Mouse (Mus musculus) kidney, postnatal 0 days (tissue): Measurements from ENCODE around the gene Mrps9. TPM values are rescaled to one million over a fixed set of nuclear protein-coding genes. Genes with fewer than 3 reads are reported as not detected.
A peak's percentile ranks its signal among the peaks of the same experiment; 100 is the strongest.

Experiments
- ATAC-seq: fragments of 200-750 bp; cut with Nextera tagmentation; replicated peaks from 2 replicates; pipeline ENCODE4 v1.8.0; 2017; ENCODE audit warnings: low read depth, moderate number of reproducible peaks, moderate TSS enrichment, moderate library complexity; ENCODE audit not compliant: low FRiP score
- DNase-seq: peaks from one replicate; pipeline ENCODE4 v3.0.0-alpha.2; 2016; ENCODE audit warnings: low spot score
- H3K27ac ChIP-seq: fragments of 300-500 bp; sonication (generic); 2 replicates; pipeline ENCODE4 v1.5.1; 2014; ENCODE audit warnings: mild to moderate bottlenecking
- H3K27me3 ChIP-seq: fragments of 300-500 bp; sonication (generic); 2 replicates; pipeline ENCODE4 v1.6.1; 2014; ENCODE audit warnings: low read length, mixed read lengths; ENCODE audit not compliant: insufficient read depth
- H3K36me3 ChIP-seq: fragments of 300-500 bp; sonication (generic); 2 replicates; pipeline ENCODE4 v1.6.1; 2014; ENCODE audit warnings: low read length, mixed read lengths; ENCODE audit not compliant: insufficient read depth
- H3K4me1 ChIP-seq: fragments of 300-500 bp; sonication (generic); replicated peaks from 2 replicates; pipeline ENCODE4 v1.6.1; 2014; ENCODE audit warnings: antibody characterized with exemption, low read length, mixed read lengths; ENCODE audit not compliant: insufficient read depth
- H3K4me2 ChIP-seq: fragments of 300-500 bp; sonication (generic); 2 replicates; pipeline ENCODE4 v1.6.1; 2014; ENCODE audit warnings: mild to moderate bottlenecking, low read length, moderate library complexity, mixed read lengths
- H3K4me3 ChIP-seq: fragments of 300-500 bp; sonication (generic); replicated peaks from 2 replicates; pipeline ENCODE4 v1.5.1; 2014; ENCODE audit warnings: low read depth, low read length
- H3K9ac ChIP-seq: fragments of 300-500 bp; sonication (generic); 2 replicates; pipeline ENCODE4 v1.6.1; 2014; ENCODE audit warnings: low read depth, low read length
- H3K9me3 ChIP-seq: fragments of 300-500 bp; sonication (generic); replicated peaks from 2 replicates; pipeline ENCODE4 v1.6.1; 2016; ENCODE audit warnings: low read length, inconsistent platforms, mixed read lengths
- CTCF ChIP-seq: IDR thresholded peaks from 2 replicates; pipeline ENCODE4 v1.5.1; 2016; ENCODE audit warnings: antibody characterized with exemption, low read depth, mild to moderate bottlenecking, moderate library complexity
- WGBS: fragments of 180-500 bp; shearing (Covaris S2); extraction: QIAGEN DNeasy Blood & Tissue Kit; methylation state at CpG from one replicate; pipeline ENCODE4 v1.1.7; 2014; 5-methylcytosine and 5-hydroxymethylcytosine counted together
- polyA plus RNA-seq: library from polyadenylated mRNA; unstranded; fragments of >200 nt; fragmentation: Nextera tagmentation; extraction: Ambion mirVana; gene quantifications from 2 replicates; pipeline ENCODE4 v1.2.1, GENCODE M21; 2015

Mrps9 gene
- polyA plus RNA-seq, 1 experiment from 2014 or later, result 56.4 TPM

- Histone ChIP-seq H3K4me1 (no peaks in the 10 kb centered on the region), H3K4me3 (no peak overlapping the region), H3K27me3 (no peaks in the 10 kb centered on the region), H3K9me3 (no peaks in the 10 kb centered on the region), H3K9ac (no peak overlapping the region), H3K4me2 (no peak overlapping the region), H3K36me3 (peaks cover 14% of the 10 kb centered on the region; the same call in 1 of the 2 replicates), H3K27ac (no peak overlapping the region)
- DNase-seq (no peak), ATAC-seq (no peak)
- TF ChIP-seq CTCF, result no peak
Measured at GRCm38 (mm10) chr1:42894695-42895094, 43.7 kb downstream of the Mrps9 start.

- Histone ChIP-seq H3K4me2 (no peak overlapping the region), H3K27me3 (no peaks in the 10 kb centered on the region), H3K9me3 (no peaks in the 10 kb centered on the region), H3K36me3 (peaks cover 17% of the 10 kb centered on the region), H3K4me3 (no peak overlapping the region), H3K27ac (no peak overlapping the region), H3K9ac (no peak overlapping the region), H3K4me1 (no peaks in the 10 kb centered on the region)
- DNase-seq (no peak), ATAC-seq (no peak)
- TF ChIP-seq CTCF, result no peak
- WGBS, result 84% methylated on average over 11 of the region's 11 CpGs
Measured at GRCm38 (mm10) chr1:42905148-42905547, 54.1 kb downstream of the Mrps9 start.

GRCm38 (mm10) chr1:42906696-42907095, 55.7 kb downstream of the Mrps9 start:
- Histone ChIP-seq H3K4me2 (no peak overlapping the region), H3K9me3 (no peaks in the 10 kb centered on the region), H3K4me3 (no peak overlapping the region), H3K27ac (no peak overlapping the region), H3K36me3 (0 out of 2 replicates have a peak, but pooled peaks cover 6% of the 10 kb centered on the region), H3K4me1 (peaks cover 6% of the 10 kb centered on the region; the same call in 1 of the 2 replicates), H3K27me3 (no peaks in the 10 kb centered on the region), H3K9ac (no peak overlapping the region)
- ATAC-seq (no peak), DNase-seq (no peak)
- no peak for TF ChIP-seq CTCF
- WGBS, result 92% methylated on average over 7 of the region's 7 CpGs

DNA sequence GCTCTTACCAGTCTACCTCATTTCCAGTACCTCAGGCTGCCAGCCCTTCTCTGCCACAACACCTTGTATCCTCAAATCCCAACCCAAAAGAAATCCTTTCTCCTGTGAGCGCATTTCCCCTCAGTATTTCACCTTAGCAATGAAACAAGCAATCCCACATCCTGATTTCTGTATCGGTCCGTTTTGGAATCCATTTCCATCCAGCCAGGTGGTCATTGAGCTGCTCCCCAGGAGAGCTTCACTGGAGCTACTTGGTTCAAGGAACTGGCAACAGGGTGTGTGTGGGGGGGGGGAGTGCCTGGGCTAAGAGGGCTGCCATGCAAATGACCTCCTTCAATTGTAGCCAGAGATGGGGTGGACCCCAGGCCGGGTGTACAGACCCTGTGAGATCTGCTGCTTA, 56.1 kb downstream of the Mrps9 start:
- ATAC-seq (no peak), DNase-seq (no peak)
- TF ChIP-seq CTCF, result no peak
- Histone ChIP-seq H3K4me3 (no peak overlapping the region), H3K4me1 (peaks cover 6% of the 10 kb centered on the region; the same call in 1 of the 2 replicates), H3K9ac (no peak overlapping the region), H3K4me2 (no peak overlapping the region), H3K27ac (no peak overlapping the region), H3K36me3 (0 out of 2 replicates have a peak, but pooled peaks cover 6% of the 10 kb centered on the region), H3K27me3 (no peaks in the 10 kb centered on the region), H3K9me3 (no peaks in the 10 kb centered on the region)
- 72% methylated on average over 4 of the region's 4 CpGs for WGBS

DNA sequence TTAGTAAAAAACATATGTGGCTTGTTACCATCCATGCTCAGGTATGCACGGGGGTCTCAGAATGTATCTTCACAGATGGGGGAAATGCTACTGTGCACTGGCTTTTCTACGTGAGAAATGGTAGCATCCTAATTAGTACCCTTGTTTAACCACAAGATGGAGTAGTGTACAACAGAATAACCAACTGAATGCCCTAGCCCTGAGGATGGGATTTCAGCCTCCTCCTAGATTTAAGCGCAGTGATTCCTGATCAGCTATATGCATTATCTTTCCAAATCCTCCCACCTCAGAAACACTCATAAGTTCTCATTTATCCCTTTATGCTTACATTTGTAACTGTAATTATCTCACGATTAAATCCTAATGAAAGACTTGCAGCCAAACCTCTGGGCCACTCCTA, 64.0 kb downstream of the Mrps9 start:
- Histone ChIP-seq H3K9me3 (no peaks in the 10 kb centered on the region), H3K27ac (no peak overlapping the region), H3K36me3 (no peaks in the 10 kb centered on the region), H3K9ac (no peak overlapping the region), H3K27me3 (no peaks in the 10 kb centered on the region), H3K4me1 (peaks cover 10% of the 10 kb centered on the region), H3K4me2 (no peak overlapping the region), H3K4me3 (no peak overlapping the region)
- DNase-seq, result peak; percentile 90
- WGBS, result 11% methylated on average over 4 of the region's 4 CpGs
- TF ChIP-seq CTCF, result peak; percentile 83
- ATAC-seq, result peak; percentile 29; the same call in 1 of the 2 replicates

GRCm38 (mm10) chr1:42916719-42917118, 65.7 kb downstream of the Mrps9 start:
- Histone ChIP-seq H3K9me3 (no peaks in the 10 kb centered on the region), H3K27me3 (no peaks in the 10 kb centered on the region), H3K36me3 (no peaks in the 10 kb centered on the region), H3K4me2 (no peak overlapping the region), H3K27ac (no peak overlapping the region), H3K4me3 (no peak overlapping the region), H3K4me1 (peaks cover 4% of the 10 kb centered on the region), H3K9ac (no peak overlapping the region)
- DNase-seq (no peak), ATAC-seq (no peak)
- WGBS, result 82% methylated on average over 7 of the region's 7 CpGs
- TF ChIP-seq CTCF, result no peak

GRCm38 (mm10) chr1:42917908-42918307, 66.9 kb downstream of the Mrps9 start:
- Histone ChIP-seq H3K9ac (no peak overlapping the region), H3K27me3 (no peaks in the 10 kb centered on the region), H3K9me3 (no peaks in the 10 kb centered on the region), H3K4me2 (0 out of 2 replicates have a peak overlapping the region, but pooled peaks have one; percentile 24), H3K36me3 (no peaks in the 10 kb centered on the region), H3K4me1 (peaks cover 4% of the 10 kb centered on the region), H3K4me3 (no peak overlapping the region), H3K27ac (no peak overlapping the region)
- ATAC-seq, result peak; percentile 50; the same call in 1 of the 2 replicates
- whole genome bisulfite sequencing, result 32% methylated on average over 4 of the region's 4 CpGs
- TF ChIP-seq CTCF, result no peak
- peak; percentile 80 for DNase-seq
